Mouse (Mus musculus): ENCODE measurements at regions not wholly inside any gene's neighbourhood (a gene's known extent, or its start where the extent isn't known, plus 50 kb on each side); places are given as distances from the start of the nearest gene placed in this dataset.

- peaks cover 3 to 5% of the 10 kb centered on the region in 2 experiments; a peak in 3 of 4 replicates for H3K4me1 ChIP-seq (ENCODE audit: control insufficient read depth in 2 of 2, insufficient read depth in 2 of 2, low read length in 2 of 2, poor library complexity in 1 of 2)
- H3K36me3 ChIP-seq (ENCODE audit: control insufficient read depth, insufficient read depth, low read length, poor library complexity, severe bottlenecking): no peaks in the 10 kb centered on the region
- H3K27ac ChIP-seq (ENCODE audit: insufficient read depth, low read depth, low read length, poor library complexity, severe bottlenecking): no peak overlapping the region
- in situ Hi-C loops (cut with MboI; ENCODE audit: low sequenced_read_pairs in 2 of 2, unreplicated experiment in 2 of 2): no loop called here
- no peak overlapping the region for H3K9ac ChIP-seq (ENCODE audit: insufficient read depth, low read depth, low read length, poor library complexity, severe bottlenecking)
- no peak for DNase-seq (ENCODE audit: low read depth, low spot score)
- TF ChIP-seq MAFK (IDR thresholded peaks at IDR 0.05; ENCODE audit: insufficient read depth, low read depth, low read length) (no peak), ZC3H11A (IDR thresholded peaks at IDR 0.05; ENCODE audit: borderline replicate concordance, low read depth, low read length) (peak; percentile 16; the same call in 1 of the 2 replicates)
- no peak overlapping the region for H3K4me3 ChIP-seq (ENCODE audit: insufficient read depth in 1 of 2, low read depth in 1 of 2, low read length in 2 of 2, poor library complexity in 1 of 2, severe bottlenecking in 1 of 2)
- H3K9me3 ChIP-seq (ENCODE audit: control insufficient read depth, insufficient read depth, low read depth, low read length): no peaks in the 10 kb centered on the region
These were observed 211.3 kb upstream of the Irx3 start for GRCm38 (mm10) chr8:92013183-92013582.

- TF ChIP-seq MAFK (IDR thresholded peaks at IDR 0.05; ENCODE audit: insufficient read depth, low read depth, low read length) (no peak), HCFC1 (IDR thresholded peaks at IDR 0.05; ENCODE audit: borderline replicate concordance, insufficient read depth, low read length) (no peak), ZC3H11A (IDR thresholded peaks at IDR 0.05; ENCODE audit: borderline replicate concordance, low read depth, low read length) (no peak), CHD2 (IDR thresholded peaks at IDR 0.05; ENCODE audit: low read depth, low read length) (no peak), ZNF384 (IDR thresholded peaks at IDR 0.05; ENCODE audit: low read depth, low read length) (no peak)
- no peaks in the 10 kb centered on the region for H3K36me3 ChIP-seq (ENCODE audit: control insufficient read depth, insufficient read depth, low read length, poor library complexity, severe bottlenecking)
- in situ Hi-C loops (cut with MboI; ENCODE audit: low sequenced_read_pairs in 2 of 2, unreplicated experiment in 2 of 2): no loop called here
- H3K9ac ChIP-seq (ENCODE audit: insufficient read depth, low read depth, low read length, poor library complexity, severe bottlenecking): no peak overlapping the region
- peaks cover 3 to 5% of the 10 kb centered on the region in 2 experiments; a peak in 3 of 4 replicates for H3K4me1 ChIP-seq (ENCODE audit: control insufficient read depth in 2 of 2, insufficient read depth in 2 of 2, low read length in 2 of 2, poor library complexity in 1 of 2)
- no peak overlapping the region for H3K4me3 ChIP-seq (ENCODE audit: insufficient read depth in 1 of 2, low read depth in 1 of 2, low read length in 2 of 2, poor library complexity in 1 of 2, severe bottlenecking in 1 of 2)
- DNase-seq (ENCODE audit: low read depth, low spot score): no peak
- no peaks in the 10 kb centered on the region for H3K9me3 ChIP-seq (ENCODE audit: control insufficient read depth, insufficient read depth, low read depth, low read length)
- no peak overlapping the region for H3K27ac ChIP-seq (ENCODE audit: insufficient read depth, low read depth, low read length, poor library complexity, severe bottlenecking)
These were observed 208.5 kb upstream of the Irx3 start for GRCm38 (mm10) chr8:92010412-92010811.

DNA sequence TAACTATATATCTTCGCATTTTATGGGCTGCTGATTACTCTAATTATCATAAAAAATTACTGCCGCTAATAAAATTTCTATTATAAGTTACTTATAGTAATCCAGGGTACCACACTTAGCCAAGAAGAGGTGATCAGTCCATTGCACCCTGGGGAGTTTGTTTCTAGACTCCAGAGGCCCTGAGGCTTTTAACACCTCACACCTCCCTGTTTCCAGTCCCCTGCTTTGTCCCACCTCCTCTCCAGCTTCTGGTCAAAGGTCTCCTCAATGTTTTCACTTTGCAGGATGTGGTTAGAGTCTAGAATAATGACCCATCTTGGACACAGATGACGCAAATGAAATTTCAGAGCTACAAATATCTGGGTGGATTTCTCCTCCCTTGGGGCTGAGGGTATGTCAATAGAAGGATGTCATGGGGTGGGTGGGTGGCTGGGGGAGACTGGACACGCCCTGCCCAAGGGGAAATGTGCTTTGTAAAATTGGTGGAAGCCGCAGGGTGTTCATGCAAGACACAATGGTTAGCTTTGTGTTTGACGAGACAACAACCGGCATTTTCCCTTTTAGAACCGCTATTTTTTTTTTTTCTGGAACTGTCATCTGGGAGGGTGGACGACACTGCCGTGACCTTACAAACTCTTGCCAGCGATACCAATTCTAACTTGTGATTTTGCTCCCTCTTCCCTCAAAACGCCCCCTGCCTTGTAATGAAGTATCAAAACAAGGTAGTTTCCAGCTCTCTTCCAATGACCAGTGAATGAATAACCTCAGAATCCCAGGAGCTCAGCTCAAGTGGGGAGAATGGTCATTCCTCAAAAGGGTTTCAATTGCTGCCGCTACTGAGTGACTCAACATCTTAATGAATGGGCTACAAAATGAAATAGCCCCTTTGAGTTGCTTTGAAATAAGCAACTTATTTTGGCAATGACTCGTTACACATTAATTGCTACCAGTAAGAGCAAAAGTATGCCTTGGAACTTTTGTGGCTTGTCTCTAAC, 207.0 kb upstream of the Irx3 start:
- no peak for DNase-seq (ENCODE audit: low read depth, low spot score)
- TF ChIP-seq ZC3H11A (IDR thresholded peaks at IDR 0.05; ENCODE audit: borderline replicate concordance, low read depth, low read length): no peak
- TF ChIP-seq ZNF384 (IDR thresholded peaks at IDR 0.05; ENCODE audit: low read depth, low read length): 0 out of 2 replicates have a peak, but pooled peaks have one; percentile 33
- Histone ChIP-seq H3K9me3 (ENCODE audit: control insufficient read depth, insufficient read depth, low read depth, low read length) (no peaks in the 10 kb centered on the region), H3K36me3 (ENCODE audit: control insufficient read depth, insufficient read depth, low read length, poor library complexity, severe bottlenecking) (no peaks in the 10 kb centered on the region), H3K4me3 (ENCODE audit: insufficient read depth in 1 of 2, low read depth in 1 of 2, low read length in 2 of 2, poor library complexity in 1 of 2, severe bottlenecking in 1 of 2) (no peak overlapping the region), H3K4me1 (ENCODE audit: control insufficient read depth in 2 of 2, insufficient read depth in 2 of 2, low read length in 2 of 2, poor library complexity in 1 of 2) (peaks cover 3 to 5% of the 10 kb centered on the region in 2 experiments; a peak in 3 of 4 replicates), H3K9ac (ENCODE audit: insufficient read depth, low read depth, low read length, poor library complexity, severe bottlenecking) (no peak overlapping the region), H3K27ac (ENCODE audit: insufficient read depth, low read depth, low read length, poor library complexity, severe bottlenecking) (no peak overlapping the region)
- in situ Hi-C loops (cut with MboI; ENCODE audit: low sequenced_read_pairs in 2 of 2, unreplicated experiment in 2 of 2): no loop called here

DNA sequence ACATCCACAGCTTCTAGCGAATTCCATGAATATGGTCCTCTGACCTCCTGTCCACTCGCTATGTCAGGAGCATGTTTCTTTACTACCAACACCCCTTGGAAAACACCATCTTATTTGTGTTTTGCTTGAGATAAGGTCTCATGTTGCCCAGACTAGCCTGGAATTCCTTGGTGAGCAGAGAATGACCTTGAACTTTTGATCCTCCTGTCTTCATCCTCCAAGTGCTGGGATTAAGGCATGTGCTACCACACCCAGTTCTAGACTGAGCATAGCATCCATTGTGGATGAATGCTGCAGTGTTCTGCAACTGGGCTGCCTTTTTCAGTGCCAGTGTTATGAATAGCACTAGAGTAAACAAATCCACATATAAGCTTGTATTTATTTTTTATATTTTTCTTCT, 203.2 kb upstream of the Irx3 start:
- H3K4me1 ChIP-seq (ENCODE audit: control insufficient read depth in 2 of 2, insufficient read depth in 2 of 2, low read length in 2 of 2, poor library complexity in 1 of 2): peaks cover 3 to 7% of the 10 kb centered on the region in 2 experiments; a peak in 3 of 4 replicates
- no peaks in the 10 kb centered on the region for H3K36me3 ChIP-seq (ENCODE audit: control insufficient read depth, insufficient read depth, low read length, poor library complexity, severe bottlenecking)
- no peak for DNase-seq (ENCODE audit: low read depth, low spot score)
- peak overlapping the region; percentile 18 to 51; a peak in 3 of 4 replicates for H3K4me3 ChIP-seq (ENCODE audit: insufficient read depth in 1 of 2, low read depth in 1 of 2, low read length in 2 of 2, poor library complexity in 1 of 2, severe bottlenecking in 1 of 2)
- no peaks in the 10 kb centered on the region for H3K9me3 ChIP-seq (ENCODE audit: control insufficient read depth, insufficient read depth, low read depth, low read length)
- peak overlapping the region; percentile 29; the same call in 1 of the 2 replicates for H3K27ac ChIP-seq (ENCODE audit: insufficient read depth, low read depth, low read length, poor library complexity, severe bottlenecking)
- in situ Hi-C loops (cut with MboI; ENCODE audit: low sequenced_read_pairs in 2 of 2, unreplicated experiment in 2 of 2): no loop called here
- no peak for TF ChIP-seq MAFK (IDR thresholded peaks at IDR 0.05; ENCODE audit: insufficient read depth, low read depth, low read length)
- no peak for TF ChIP-seq ZC3H11A (IDR thresholded peaks at IDR 0.05; ENCODE audit: borderline replicate concordance, low read depth, low read length)
- no peak for TF ChIP-seq HCFC1 (IDR thresholded peaks at IDR 0.05; ENCODE audit: borderline replicate concordance, insufficient read depth, low read length)
- no peak for TF ChIP-seq ZNF384 (IDR thresholded peaks at IDR 0.05; ENCODE audit: low read depth, low read length)
- TF ChIP-seq CHD2 (IDR thresholded peaks at IDR 0.05; ENCODE audit: low read depth, low read length): no peak
- H3K9ac ChIP-seq (ENCODE audit: insufficient read depth, low read depth, low read length, poor library complexity, severe bottlenecking): no peak overlapping the region; the same call in 1 of the 2 replicates
